Mouse (Mus musculus) forebrain, embryonic 12.5 days (tissue): ENCODE data around the gene Vav1. TPM values are rescaled to one million over a fixed set of nuclear protein-coding genes. Genes with fewer than 3 reads are reported as not detected.

Experiments
- ATAC-seq: fragments of 200-750 bp; cut with Nextera tagmentation; 2 replicates; pipeline ENCODE4 v1.8.0; 2017; ENCODE audit warnings: moderate TSS enrichment; ENCODE audit not compliant: low FRiP score
- H3K27ac ChIP-seq: fragments of 300-500 bp; sonication (generic); 2 replicates; pipeline ENCODE4 v1.5.1; 2016; ENCODE audit warnings: mild to moderate bottlenecking
- H3K27me3 ChIP-seq: fragments of 300-500 bp; sonication (generic); 2 replicates; pipeline ENCODE4 v1.6.1; 2016; ENCODE audit warnings: mild to moderate bottlenecking
- H3K36me3 ChIP-seq: fragments of 300-500 bp; sonication (generic); replicated peaks from 2 replicates; pipeline ENCODE4 v1.6.1; 2016; ENCODE audit warnings: mild to moderate bottlenecking
- H3K4me1 ChIP-seq: fragments of 300-500 bp; sonication (generic); 2 replicates; pipeline ENCODE4 v1.6.1; 2016
- H3K4me2 ChIP-seq: fragments of 300-500 bp; sonication (generic); 2 replicates; pipeline ENCODE4 v1.6.1; 2016; ENCODE audit warnings: mild to moderate bottlenecking, moderate library complexity
- H3K4me3 ChIP-seq: fragments of 300-500 bp; sonication (generic); replicated peaks from 2 replicates; pipeline ENCODE4 v1.5.1; 2016; ENCODE audit warnings: mild to moderate bottlenecking
- H3K9ac ChIP-seq: fragments of 300-500 bp; sonication (generic); 2 replicates; pipeline ENCODE4 v1.6.1; 2016; ENCODE audit warnings: mild to moderate bottlenecking
- H3K9me3 ChIP-seq: fragments of 300-500 bp; sonication (generic); 2 replicates; pipeline ENCODE4 v1.6.1; 2016
- WGBS: fragments of 180-500 bp; shearing (Covaris S2); methylation state at CpG from one replicate; pipeline ENCODE4 v1.1.7; 2016; 5-methylcytosine and 5-hydroxymethylcytosine counted together
- polyA plus RNA-seq: library from polyadenylated mRNA; unstranded; fragments of >200 nt; fragmentation: Nextera tagmentation; extraction: Ambion mirVana; gene quantifications from 2 replicates; pipeline ENCODE4 v1.2.1, GENCODE M21; 2016

The Vav1 gene
- polyA plus RNA-seq = 1.2 and 1.4 TPM in 2 replicates

GRCm38 (mm10) chr17:57278943-57279590 lies at the start of gene Vav1:
Gene Vav1 (plus strand): TSS chr17:57279100.
- H3K9me3 ChIP-seq = no peaks in the 10 kb centered on the region
- H3K4me2 ChIP-seq = no peak within 1 kb of the TSS
- peaks cover 39% of the 10 kb centered on the region for H3K27me3 ChIP-seq
- H3K27ac ChIP-seq = no peak within 1 kb of the TSS
- peaks cover 18% of the 10 kb centered on the region for H3K4me1 ChIP-seq
- ATAC-seq = no peak
- H3K4me3 ChIP-seq = no peak within 1 kb of the TSS
- no peak within 1 kb of the TSS for H3K9ac ChIP-seq
- WGBS = 71% methylated on average over 26 of the region's 26 CpGs
- H3K36me3 ChIP-seq = no peaks in the 10 kb centered on the region

GRCm38 (mm10) chr17:57229851-57230727 lies 48.8 kb upstream of the Vav1 start:
- Histone ChIP-seq H3K27ac (no peak overlapping the region), H3K9me3 (no peaks in the 10 kb centered on the region), H3K36me3 (peaks cover 9% of the 10 kb centered on the region; the same call in 1 of the 2 replicates), H3K27me3 (no peaks in the 10 kb centered on the region; the same call in 1 of the 2 replicates), H3K4me1 (no peaks in the 10 kb centered on the region), H3K4me3 (no peak overlapping the region), H3K9ac (no peak overlapping the region), H3K4me2 (no peak overlapping the region)
- WGBS = 82% methylated on average over 15 of the region's 15 CpGs
- no peak for ATAC-seq

GRCm38 (mm10) chr17:57230728-57231125 lies 48.2 kb upstream of the Vav1 start:
- H3K9me3 ChIP-seq = no peaks in the 10 kb centered on the region
- no peak overlapping the region for H3K4me3 ChIP-seq
- H3K27me3 ChIP-seq = no peaks in the 10 kb centered on the region; the same call in 1 of the 2 replicates
- H3K4me2 ChIP-seq = no peak overlapping the region
- ATAC-seq = no peak
- WGBS = 75% methylated on average over 6 of the region's 6 CpGs
- H3K9ac ChIP-seq = no peak overlapping the region
- H3K4me1 ChIP-seq = no peaks in the 10 kb centered on the region
- peaks cover 12% of the 10 kb centered on the region for H3K36me3 ChIP-seq
- H3K27ac ChIP-seq = no peak overlapping the region

GRCm38 (mm10) chr17:57231321-57231771 lies 47.6 kb upstream of the Vav1 start:
- no peaks in the 10 kb centered on the region for H3K4me1 ChIP-seq
- H3K9ac ChIP-seq = no peak overlapping the region
- H3K27me3 ChIP-seq = no peaks in the 10 kb centered on the region; the same call in 1 of the 2 replicates
- no peak overlapping the region for H3K27ac ChIP-seq
- no peak overlapping the region for H3K4me3 ChIP-seq
- ATAC-seq = no peak
- H3K36me3 ChIP-seq = peaks cover 19% of the 10 kb centered on the region
- H3K9me3 ChIP-seq = no peaks in the 10 kb centered on the region
- no peak overlapping the region for H3K4me2 ChIP-seq

GRCm38 (mm10) chr17:57232200-57232599 lies 46.7 kb upstream of the Vav1 start:
- no peaks in the 10 kb centered on the region; the same call in 1 of the 2 replicates for H3K27me3 ChIP-seq
- no peak overlapping the region for H3K9ac ChIP-seq
- H3K9me3 ChIP-seq = no peaks in the 10 kb centered on the region
- no peak overlapping the region for H3K4me3 ChIP-seq
- 86% methylated on average over 1 of the region's 1 CpGs for WGBS
- H3K4me1 ChIP-seq = no peaks in the 10 kb centered on the region
- H3K27ac ChIP-seq = no peak overlapping the region
- peaks cover 26% of the 10 kb centered on the region for H3K36me3 ChIP-seq
- no peak overlapping the region for H3K4me2 ChIP-seq
- no peak for ATAC-seq

- no peak for ATAC-seq
- WGBS = 56% methylated on average over 6 of the region's 7 CpGs
These were observed 45.9 kb upstream of the Vav1 start for GRCm38 (mm10) chr17:57233038-57233437.

GRCm38 (mm10) chr17:57234254-57234928 lies 44.5 kb upstream of the Vav1 start:
- no peak for ATAC-seq
- Histone ChIP-seq H3K4me2 (no peak overlapping the region), H3K4me3 (no peak overlapping the region), H3K27me3 (no peaks in the 10 kb centered on the region; the same call in 1 of the 2 replicates), H3K27ac (no peak overlapping the region), H3K36me3 (peaks cover 34% of the 10 kb centered on the region), H3K9me3 (no peaks in the 10 kb centered on the region), H3K4me1 (no peaks in the 10 kb centered on the region), H3K9ac (no peak overlapping the region)
- 83% methylated on average over 12 of the region's 12 CpGs for WGBS

More at GRCm38 (mm10) chr17:57233038-57233437, 45.9 kb upstream of the Vav1 start:
- Histone ChIP-seq H3K4me2 (no peak overlapping the region), H3K4me1 (no peaks in the 10 kb centered on the region), H3K9me3 (no peaks in the 10 kb centered on the region), H3K27ac (no peak overlapping the region), H3K9ac (no peak overlapping the region), H3K4me3 (no peak overlapping the region), H3K27me3 (no peaks in the 10 kb centered on the region; the same call in 1 of the 2 replicates), H3K36me3 (peaks cover 34% of the 10 kb centered on the region)

- H3K4me3 ChIP-seq = no peak overlapping the region
- no peaks in the 10 kb centered on the region for H3K9me3 ChIP-seq
- ATAC-seq = no peak
- 86% methylated on average over 5 of the region's 5 CpGs for WGBS
- no peaks in the 10 kb centered on the region; the same call in 1 of the 2 replicates for H3K27me3 ChIP-seq
- H3K27ac ChIP-seq = no peak overlapping the region
- no peak overlapping the region for H3K4me2 ChIP-seq
- H3K36me3 ChIP-seq = peaks cover 34% of the 10 kb centered on the region
- H3K9ac ChIP-seq = no peak overlapping the region
- no peaks in the 10 kb centered on the region for H3K4me1 ChIP-seq
These were observed 43.1 kb upstream of the Vav1 start for GRCm38 (mm10) chr17:57235803-57236202.

GRCm38 (mm10) chr17:57237181-57237580 lies 41.7 kb upstream of the Vav1 start:
- Histone ChIP-seq H3K36me3 (peaks cover 42% of the 10 kb centered on the region), H3K9ac (no peak overlapping the region), H3K4me1 (no peaks in the 10 kb centered on the region), H3K4me3 (no peak overlapping the region), H3K27ac (no peak overlapping the region), H3K4me2 (no peak overlapping the region), H3K9me3 (no peaks in the 10 kb centered on the region), H3K27me3 (no peaks in the 10 kb centered on the region; the same call in 1 of the 2 replicates)
- no peak for ATAC-seq
- 94% methylated on average over 9 of the region's 9 CpGs for WGBS

GRCm38 (mm10) chr17:57243650-57244370 lies 35.1 kb upstream of the Vav1 start:
- ATAC-seq = no peak
- H3K4me3 ChIP-seq = no peak overlapping the region
- 82% methylated on average over 10 of the region's 10 CpGs for WGBS
- H3K9me3 ChIP-seq = no peaks in the 10 kb centered on the region
- H3K27ac ChIP-seq = no peak overlapping the region
- H3K36me3 ChIP-seq = peaks cover 34% of the 10 kb centered on the region
- H3K27me3 ChIP-seq = no peaks in the 10 kb centered on the region
- no peak overlapping the region for H3K4me2 ChIP-seq
- H3K9ac ChIP-seq = 0 out of 2 replicates have a peak overlapping the region, but pooled peaks have one; percentile 17
- H3K4me1 ChIP-seq = peaks cover 18% of the 10 kb centered on the region

- Histone ChIP-seq H3K9ac (no peak overlapping the region), H3K4me1 (peaks cover 29% of the 10 kb centered on the region), H3K36me3 (peaks cover 34% of the 10 kb centered on the region), H3K27me3 (no peaks in the 10 kb centered on the region), H3K9me3 (no peaks in the 10 kb centered on the region), H3K4me2 (no peak overlapping the region), H3K27ac (no peak overlapping the region), H3K4me3 (no peak overlapping the region)
- no peak for ATAC-seq
- 93% methylated on average over 10 of the region's 10 CpGs for WGBS
These were observed 33.5 kb upstream of the Vav1 start for GRCm38 (mm10) chr17:57245311-57245929.
